Mouse (Mus musculus) right cerebral cortex, postnatal 10 days (tissue): Measurements from ENCODE around the gene Tmem125.
"Not testable (repeated sequence)": the region's sequence is repeated elsewhere in the genome, so short reads cannot be mapped to it uniquely, and the experiment has no call there.

Experiments used
- DNase-seq, 2 experiments: peaks; one replicate each; pipeline ENCODE4 v3.0.0; 2021; ENCODE audit warnings: low spot score in 2 of 2

The Tmem125 gene

DNA sequence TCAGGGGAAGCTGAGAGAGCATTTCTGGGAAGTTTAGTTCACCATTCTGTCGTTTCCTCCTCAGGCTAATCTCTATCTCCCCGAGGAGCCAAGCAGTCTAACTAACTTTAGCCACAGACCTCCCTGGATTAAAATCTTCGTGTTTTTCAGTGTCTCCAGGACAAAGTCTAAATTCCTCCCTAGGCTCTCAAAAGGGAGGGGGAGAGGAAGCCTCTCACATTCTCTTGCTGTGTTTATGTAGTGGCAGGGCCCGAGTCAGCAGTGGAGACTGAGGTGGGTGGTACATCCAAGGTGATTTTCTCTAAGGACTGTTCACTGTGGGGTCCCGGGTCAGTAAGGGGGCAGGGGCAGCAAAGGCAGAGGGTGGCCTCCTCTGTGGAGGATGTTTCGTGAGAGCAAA lies 6.0 kb downstream of the Tmem125 start:
- no peak for DNase-seq

DNA sequence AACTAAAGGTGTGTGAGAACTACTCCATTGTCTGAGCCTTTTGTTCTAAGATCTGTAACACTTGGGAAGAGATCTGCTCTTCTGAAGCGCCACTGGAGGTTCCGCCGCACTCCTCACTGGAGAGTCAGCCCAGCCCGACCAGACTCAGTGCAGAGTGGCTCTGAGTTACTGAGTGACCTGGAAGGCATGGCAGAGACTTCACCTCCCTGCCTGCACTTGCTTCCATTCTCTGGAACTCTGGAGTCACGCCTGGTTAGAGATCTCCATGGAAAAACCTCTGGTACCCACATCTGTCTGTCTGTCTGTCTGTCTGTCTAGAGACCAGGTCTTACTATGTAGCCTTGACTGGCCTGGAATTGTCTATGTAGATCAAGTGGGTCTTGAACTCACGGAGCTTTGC lies 8.2 kb downstream of the Tmem125 start:
- no peak for DNase-seq

DNA sequence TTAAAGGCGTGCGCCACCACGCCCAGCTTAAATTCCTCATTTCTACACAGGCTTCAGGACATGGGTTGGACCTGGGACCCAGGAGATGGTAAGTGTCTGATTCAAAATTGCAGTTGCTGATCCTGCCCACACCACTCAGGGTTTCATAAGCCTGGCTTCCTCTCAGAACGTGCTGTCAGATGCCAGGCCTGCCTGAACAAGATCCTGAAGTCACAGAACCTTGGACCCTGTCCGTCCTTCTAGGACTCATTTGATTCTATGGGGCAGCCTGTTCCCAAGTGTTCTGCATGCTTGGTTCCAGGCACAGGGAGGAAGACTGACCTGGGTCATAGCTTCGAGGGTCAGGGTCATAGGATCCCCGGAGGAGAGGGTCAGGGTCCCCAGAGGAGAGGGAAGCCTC lies 10.2 kb downstream of the Tmem125 start:
- no peak for DNase-seq

DNA sequence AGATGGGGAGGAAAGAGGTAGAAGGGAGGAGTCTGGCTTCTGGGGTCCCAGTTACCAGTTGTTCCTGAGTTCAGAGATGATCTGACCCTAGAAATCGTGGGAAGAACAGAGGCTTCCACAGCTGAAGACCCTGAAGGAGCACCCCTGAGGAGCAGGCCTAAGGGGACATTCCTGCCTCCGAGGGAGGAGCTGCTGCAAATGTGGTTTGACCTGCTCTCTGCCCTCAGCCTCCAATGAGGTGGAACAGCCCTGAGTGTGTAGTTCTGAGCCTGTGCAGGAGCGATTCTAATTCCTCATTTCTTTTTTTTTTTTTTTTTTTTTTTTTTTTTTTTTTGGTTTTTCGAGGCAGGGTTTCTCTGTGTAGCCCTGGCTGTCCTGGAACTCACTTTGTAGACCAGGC lies 10.7 kb downstream of the Tmem125 start:
- no peak for DNase-seq

DNA sequence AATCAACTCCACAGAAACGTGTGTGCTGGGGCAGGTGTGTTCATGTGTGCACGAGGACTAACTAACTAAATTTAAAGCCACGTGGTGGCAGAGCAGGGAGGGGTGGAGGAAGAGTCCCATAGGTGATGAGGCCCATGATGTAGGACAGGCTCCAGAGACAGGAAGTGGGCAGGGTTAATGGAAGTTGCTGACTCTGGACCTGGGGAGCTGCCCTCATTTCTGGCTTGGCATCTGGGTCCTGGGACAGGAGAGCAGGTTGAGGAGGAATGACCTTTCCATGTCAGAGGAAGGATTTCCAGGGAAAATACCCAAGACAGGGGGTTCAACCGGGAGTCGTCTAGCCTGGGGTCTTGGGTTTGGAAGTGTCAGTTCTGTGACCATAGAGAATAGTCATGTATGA lies 11.2 kb downstream of the Tmem125 start:
- DNase-seq = no peak

DNA sequence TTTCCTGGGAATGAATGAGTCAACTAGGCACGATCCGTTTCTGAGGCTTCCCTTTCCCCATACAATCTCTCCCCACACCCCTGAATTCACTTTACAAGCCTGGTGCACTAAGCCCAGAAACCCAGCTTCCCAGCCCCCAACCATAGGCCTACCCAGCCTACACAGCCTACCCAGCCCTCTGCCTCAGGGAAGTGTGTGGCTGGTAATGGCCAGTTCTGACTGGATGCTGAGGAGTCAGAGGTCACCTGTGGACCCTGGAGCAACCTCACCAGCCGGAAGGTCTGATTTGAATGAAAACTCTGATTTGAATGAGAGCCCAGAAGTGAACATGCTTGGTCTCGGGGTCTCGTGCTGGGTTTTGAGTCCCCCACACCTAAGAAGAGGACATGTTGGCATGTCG lies 16.1 kb downstream of the Tmem125 start:
- DNase-seq = no peak

DNA sequence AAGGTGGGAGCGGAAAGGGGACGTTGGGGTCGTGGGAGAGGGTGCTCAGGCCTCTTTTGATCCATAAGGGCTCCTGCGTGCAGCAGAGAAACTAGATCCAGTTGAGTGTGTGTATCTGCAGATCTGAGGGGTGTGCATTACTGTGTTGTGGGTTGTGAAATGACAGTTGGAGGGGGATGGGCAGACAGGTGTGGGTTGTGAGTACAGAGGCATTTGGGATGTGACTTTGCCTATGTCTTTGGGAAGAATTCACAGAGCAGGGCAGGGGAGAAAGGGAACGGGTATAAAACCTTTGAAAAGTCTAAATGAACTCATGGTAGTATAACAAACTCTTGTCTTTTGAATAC lies 16.5 kb downstream of the Tmem125 start:
- DNase-seq = no peak

DNA sequence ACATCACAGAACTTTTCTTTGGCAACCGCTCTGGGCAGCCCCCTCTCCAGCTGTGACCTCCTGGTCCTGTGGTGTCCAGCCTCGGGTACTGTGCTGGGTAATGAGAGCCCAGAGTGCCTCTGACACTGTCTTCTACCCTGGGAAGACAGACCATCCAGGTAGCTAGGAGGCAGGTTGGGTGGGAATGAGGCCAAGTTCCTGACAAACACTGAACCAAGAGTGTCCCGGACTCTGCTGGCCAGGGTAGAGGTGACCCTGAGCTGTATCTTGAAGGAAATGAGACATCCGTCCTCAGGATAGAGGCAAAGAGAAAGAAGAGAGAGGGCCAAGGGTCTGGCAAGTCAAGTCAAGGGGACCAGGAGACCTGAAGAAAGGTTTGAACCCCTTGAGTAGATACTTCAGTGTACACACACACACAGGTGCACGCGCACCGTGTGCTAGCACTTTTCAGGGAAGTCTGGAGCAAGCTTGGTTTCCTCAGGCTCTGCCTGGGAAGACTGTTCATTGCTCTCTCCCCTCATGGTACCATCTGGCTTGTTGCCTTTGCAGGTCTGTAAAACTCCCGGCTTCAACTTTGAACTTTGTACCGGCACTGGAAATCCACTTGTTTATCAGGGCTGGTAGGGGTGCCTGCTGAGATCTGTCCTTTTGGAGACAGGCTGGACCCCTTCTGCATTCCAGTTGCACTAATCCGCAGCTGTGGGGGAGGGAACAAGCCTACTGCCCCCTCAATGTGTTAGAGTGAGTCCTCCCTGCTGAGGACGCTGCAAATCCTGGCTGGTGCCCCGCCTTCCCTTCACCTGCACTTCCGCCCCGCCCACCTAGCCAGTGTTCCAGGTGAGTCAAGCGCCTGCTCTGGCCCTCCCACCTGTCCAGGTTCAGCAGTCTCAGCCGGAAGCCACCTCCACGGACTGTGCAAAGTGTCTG lies 17.2 kb downstream of the Tmem125 start, which contains the start of gene 2610528J11Rik:
TSS of gene 2610528J11Rik (plus strand) at position 592 of the 927 bp plus-strand sequence.
- DNase-seq = no peak

DNA sequence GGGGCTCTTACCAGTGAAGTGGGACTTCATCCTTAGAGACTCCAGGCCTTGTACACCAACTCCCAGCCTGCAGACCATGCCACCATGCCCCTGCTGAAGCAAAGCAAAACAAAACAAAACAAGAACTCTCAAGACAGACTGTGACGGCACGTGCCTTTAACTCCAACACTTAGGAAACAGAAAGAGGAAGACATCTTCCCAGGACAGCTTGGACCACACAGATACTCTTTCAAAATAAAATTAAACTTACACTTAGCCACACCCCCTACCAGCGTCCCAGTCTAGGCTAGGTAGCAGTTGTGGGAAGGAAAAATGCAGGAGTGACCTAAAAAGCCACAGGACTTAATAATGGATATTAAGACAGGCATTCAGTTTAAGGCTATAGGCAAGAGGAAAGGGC lies 18.1 kb downstream of the Tmem125 start:
- DNase-seq = no peak

DNA sequence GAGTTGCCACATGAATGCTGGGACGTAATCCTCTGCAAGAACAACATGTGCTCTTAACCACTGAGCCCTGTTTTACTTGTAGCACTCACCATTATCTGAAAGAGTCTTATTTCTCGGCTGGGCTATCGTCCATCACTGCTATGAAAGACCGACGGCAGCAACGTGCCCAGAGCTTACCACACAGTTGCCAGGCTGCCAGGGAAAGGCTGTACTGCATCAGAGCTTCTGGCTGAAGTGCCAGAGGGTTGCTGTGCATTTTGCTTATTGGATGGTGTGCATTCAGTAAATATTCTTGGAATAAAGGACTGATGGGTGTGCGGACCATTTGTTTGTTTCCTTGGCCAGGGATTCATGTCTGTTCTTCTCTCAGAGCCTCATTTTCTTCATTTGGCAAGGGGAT lies 19.9 kb downstream of the Tmem125 start:
- DNase-seq = peak; percentile 49

DNA sequence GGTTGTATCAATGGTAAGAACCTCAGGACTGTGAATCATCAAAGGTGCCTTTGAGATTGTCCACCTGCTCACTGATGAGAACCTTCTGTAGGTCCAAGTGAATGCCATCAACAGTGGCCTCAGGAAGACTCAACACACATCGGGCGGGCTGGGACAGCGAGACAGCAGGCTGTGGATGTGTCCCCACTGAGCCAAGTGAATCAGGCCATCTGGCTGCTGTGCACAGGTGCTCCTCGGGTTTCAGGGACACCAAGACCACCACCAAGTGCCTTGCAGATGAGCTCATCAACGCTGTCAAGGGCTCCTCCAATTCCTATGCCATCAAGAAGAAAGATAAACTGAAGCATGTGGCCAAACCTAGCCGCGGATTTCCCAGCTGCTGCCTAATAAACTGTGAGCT lies 21.6 kb downstream of the Tmem125 start:
- DNase-seq = no peak

DNA sequence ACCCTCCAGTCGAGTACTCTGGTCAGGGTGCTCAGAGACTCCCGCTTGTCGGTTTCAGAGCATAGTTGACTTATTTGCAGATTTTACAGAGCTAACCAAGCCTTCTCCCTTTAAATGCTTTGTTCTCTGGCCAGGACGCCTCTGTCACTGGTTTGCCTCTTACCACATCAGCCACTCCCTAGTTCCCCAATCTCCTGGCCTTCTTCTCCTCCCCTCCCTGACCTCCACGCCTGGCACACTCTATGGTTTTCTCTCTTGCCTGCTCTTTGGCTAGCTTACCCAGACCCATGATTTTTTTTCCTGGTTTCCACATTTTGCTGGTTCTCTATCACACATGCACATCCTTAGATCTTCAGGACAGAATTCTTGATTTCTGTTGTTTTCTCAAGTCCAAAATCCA lies 25.6 kb downstream of the Tmem125 start:
- DNase-seq = no peak

DNA sequence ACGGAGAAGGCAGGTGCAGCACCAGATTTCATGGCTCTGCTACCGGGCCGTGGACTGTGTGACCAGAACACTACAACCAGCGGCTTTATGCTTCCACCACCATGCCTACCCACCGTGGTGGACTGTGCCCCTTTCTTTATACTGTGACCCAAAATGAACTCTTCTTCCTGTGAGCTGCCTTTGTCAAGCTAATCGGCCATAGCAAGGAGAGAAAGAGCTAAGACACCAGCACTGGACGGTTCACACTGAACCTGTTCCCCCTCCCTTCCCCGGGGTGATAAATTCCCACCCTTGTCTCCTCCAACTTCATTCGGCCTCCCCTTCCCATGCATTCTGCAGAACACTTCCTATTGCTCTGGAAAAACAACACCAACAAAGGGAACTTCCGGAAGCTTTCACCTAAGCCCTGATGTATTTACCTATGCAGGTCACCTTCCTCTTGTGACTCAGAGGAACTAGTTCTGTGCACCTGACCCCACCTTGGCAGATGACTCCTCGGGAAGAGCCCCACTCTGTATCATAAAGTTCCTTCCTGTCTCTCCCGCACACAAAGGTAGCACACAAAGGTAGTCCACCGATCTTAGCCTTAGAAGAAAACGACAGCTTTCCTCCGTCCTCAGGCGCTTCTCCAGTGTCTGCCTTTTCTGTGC lies 26.2 kb downstream of the Tmem125 start:
- DNase-seq = no peak

DNA sequence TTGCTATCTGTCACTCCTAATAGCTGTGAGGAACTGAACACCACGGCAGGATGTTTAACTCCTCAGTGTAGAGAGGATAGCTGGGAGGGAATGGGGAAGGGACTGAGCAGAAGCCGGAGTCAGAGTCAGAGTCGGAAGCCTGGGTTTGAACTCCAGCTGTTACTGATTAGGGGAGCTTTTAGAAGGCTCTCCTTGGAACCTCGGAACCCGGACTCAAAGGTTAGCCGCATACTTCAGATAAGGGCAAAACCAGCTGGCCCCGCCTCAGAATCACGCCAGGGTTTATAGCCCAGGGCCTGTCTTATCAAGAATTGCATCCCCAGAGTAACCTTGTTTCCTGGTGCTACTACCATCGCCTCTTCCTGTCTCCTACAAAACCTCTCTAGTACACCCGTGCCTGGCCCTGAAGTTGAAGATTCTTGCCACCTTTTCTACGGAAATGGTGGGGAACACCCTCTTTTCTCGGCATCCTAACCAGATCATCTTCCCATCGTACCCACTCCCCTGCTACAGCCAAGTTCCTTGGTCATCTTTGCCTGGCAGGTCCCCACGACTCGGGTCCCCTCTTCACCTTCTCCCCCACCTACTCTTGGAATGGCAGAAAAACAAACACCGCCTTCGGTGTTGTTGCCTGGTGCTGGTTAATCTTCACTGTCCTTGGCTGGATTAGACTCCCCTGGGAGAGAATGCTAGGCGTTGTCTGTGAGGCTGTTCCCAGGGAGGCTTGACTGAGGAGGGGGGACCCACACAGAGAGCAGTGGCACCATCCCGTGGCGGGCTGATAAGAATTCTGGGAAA lies 26.9 kb downstream of the Tmem125 start:
- no peak for DNase-seq

DNA sequence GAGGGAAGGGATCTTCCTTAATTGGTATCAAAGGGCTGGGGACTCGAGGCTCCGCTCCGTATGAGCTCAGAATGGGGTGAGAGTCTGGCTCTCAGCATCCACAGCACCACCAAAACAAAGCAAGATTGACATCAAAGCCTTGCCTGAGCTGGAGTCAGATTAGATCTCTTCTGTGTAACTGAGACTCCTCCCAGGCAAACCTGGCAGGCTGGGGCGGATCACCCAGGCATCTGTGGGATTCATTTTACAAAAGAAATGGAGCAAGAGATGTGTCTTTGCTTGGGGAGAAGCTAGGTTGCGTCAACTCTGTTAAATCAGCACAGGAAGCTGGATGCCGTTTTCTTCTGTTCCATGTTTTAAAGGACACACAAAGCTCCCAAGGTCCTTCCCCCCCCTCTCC lies 34.8 kb downstream of the Tmem125 start:
- DNase-seq = no peak

DNA sequence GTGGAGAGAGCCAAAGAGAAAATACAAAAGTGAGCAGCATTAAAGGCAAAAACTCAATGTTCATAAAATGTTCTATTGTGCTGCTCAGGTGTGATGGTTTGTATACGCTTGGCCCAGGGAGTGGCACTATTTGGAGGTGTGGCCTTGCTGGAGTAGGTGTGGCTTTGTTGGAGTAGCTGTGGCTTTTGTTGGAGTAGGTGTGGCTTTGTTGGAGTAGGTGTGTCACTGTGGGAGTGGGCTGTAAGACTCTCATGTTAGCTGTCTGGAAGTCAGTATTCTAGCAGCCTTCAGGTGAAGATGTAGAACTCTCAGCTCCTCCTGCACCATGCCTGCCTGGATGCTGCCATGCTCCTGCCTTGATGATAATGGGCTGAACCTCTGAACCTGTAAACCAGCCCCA lies 36.7 kb downstream of the Tmem125 start:
- DNase-seq = not testable (repeated sequence)

DNA sequence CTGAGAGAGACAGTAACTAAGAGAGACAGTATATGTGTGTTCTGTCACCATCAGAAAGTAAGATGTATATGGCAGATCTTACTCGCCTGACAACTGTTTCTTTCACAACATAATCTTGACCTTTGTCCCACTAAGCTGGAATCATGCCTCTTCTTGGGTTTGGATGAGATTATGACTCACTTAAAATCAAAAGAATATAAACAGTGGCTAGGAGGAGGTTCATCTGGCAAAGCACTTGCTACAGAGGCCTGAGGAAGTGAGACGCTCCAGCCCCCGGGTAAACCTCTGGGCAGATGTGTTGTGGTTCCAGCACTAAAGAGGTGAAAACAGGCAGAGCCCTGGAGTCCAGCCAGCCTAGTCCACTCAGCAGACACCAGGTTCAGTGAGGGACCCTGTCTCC lies 38.3 kb downstream of the Tmem125 start:
- DNase-seq = no peak

DNA sequence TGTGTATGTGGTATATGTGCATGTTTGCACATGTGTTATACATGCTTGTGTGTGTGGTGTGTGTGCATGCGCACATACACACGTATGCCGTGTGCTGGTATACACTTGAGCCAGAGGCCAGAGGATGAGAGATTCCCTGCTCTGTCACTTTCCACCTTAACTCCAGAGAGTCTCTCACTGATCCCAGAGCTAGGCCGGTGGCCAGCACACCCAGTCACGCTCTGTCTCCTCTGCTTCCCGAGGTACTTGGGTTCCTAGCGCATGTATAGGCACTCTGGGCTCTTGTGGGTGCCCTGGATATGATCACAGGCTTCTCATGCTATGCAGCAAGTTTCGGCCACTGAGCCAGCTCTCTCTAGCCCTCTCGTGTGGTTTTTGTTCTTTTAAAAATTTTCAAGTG lies 43.1 kb downstream of the Tmem125 start:
- DNase-seq = no peak

DNA sequence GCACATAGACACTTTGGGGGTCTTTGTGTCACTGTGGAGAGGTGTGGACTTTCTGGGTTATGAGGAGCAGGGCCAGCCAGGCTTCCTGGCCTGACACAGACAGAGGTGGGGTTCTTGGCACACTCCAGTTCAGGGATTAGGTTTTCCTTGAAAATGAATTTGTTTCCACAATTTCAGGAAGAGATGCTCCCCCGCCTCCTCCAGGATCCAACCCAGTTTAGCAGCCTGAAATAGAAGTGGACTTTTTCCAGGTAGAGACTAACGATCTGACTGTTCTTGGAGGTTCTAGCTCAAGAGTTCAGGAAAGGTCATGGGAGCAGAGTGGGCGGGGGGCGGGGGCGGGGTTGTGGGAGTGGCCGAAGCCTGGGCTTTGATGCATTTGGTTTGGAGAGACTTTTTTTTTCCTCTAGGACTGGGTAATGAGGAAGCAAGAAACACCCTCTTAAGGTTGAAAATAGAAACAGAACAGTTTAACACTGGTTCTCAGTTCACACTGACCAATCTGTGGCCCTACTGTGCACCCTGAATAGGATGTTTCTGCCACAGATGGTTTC lies 43.6 kb downstream of the Tmem125 start:
- no peak for DNase-seq
